Mouse (Mus musculus): ENCODE data around the gene Zfyve9.

Zfyve9 gene

GRCm38 (mm10) chr4:108780057-108780863 lies at the start of gene Zfyve9:
Gene Zfyve9, minus strand, starts transcription at chr4:108780798.
- in situ Hi-C loops (cut with MboI, MseI): no loop called here

GRCm38 (mm10) chr4:108826643-108827042 lies 46.0 kb upstream of the Zfyve9 start:
- in situ Hi-C loops (cut with MboI, MseI): loop anchor here in 1 of 2 experiments (25.0 kb wide), 1 partner anchor 836 kb away; the partner anchor contains the start of gene Cdkn2c

GRCm38 (mm10) chr4:108826096-108826495 lies 45.5 kb upstream of the Zfyve9 start:
- in situ Hi-C loops (cut with MboI, MseI): loop anchor here in 1 of 2 experiments (25.0 kb wide), 1 partner anchor 836 kb away; the partner anchor contains the start of gene Cdkn2c

- in situ Hi-C loops (cut with MboI, MseI): loop anchor here in 1 of 2 experiments (25.0 kb wide), 1 partner anchor 837 kb away; the partner anchor contains the start of gene Cdkn2c
Observed at GRCm38 (mm10) chr4:108825677-108826076, 45.1 kb upstream of the Zfyve9 start.

- in situ Hi-C loops (cut with MboI, MseI): no loop called here
Observed at GRCm38 (mm10) chr4:108811550-108811949, 31.0 kb upstream of the Zfyve9 start.

- in situ Hi-C loops (cut with MboI, MseI): no loop called here
Observed at GRCm38 (mm10) chr4:108811142-108811541, 30.5 kb upstream of the Zfyve9 start.

GRCm38 (mm10) chr4:108803535-108803934 lies 22.9 kb upstream of the Zfyve9 start:
- in situ Hi-C loops (cut with MboI, MseI): no loop called here

GRCm38 (mm10) chr4:108798083-108798830 lies 17.7 kb upstream of the Zfyve9 start:
- in situ Hi-C loops (cut with MboI, MseI): loop anchor here in 1 of 2 experiments (5.0 kb wide), 1 partner anchor 179 kb away; no protein-coding TSS in a partner anchor

- in situ Hi-C loops (cut with MboI, MseI): loop anchor here in 1 of 2 experiments (5.0 kb wide), 1 partner anchor 181 kb away; no protein-coding TSS in a partner anchor
Observed at GRCm38 (mm10) chr4:108796701-108797100, 16.1 kb upstream of the Zfyve9 start.

GRCm38 (mm10) chr4:108793941-108794340 lies 13.3 kb upstream of the Zfyve9 start:
- in situ Hi-C loops (cut with MboI, MseI): no loop called here

- in situ Hi-C loops (cut with MboI, MseI): no loop called here
Observed at GRCm38 (mm10) chr4:108790507-108790906, 9.9 kb upstream of the Zfyve9 start.

- in situ Hi-C loops (cut with MboI, MseI): no loop called here
Observed at GRCm38 (mm10) chr4:108789258-108789936, 8.8 kb upstream of the Zfyve9 start.

- in situ Hi-C loops (cut with MboI, MseI): no loop called here
Observed at GRCm38 (mm10) chr4:108782421-108783085, 2.0 kb upstream of the Zfyve9 start.

GRCm38 (mm10) chr4:108781596-108781995 lies 998 bp upstream of the Zfyve9 start:
- in situ Hi-C loops (cut with MboI, MseI): no loop called here

- in situ Hi-C loops (cut with MboI, MseI): no loop called here
Observed at GRCm38 (mm10) chr4:108780864-108781205, 237 bp upstream of the Zfyve9 start.

GRCm38 (mm10) chr4:108779763-108780056 lies 888 bp downstream of the Zfyve9 start:
- in situ Hi-C loops (cut with MboI, MseI): no loop called here

- in situ Hi-C loops (cut with MboI, MseI): no loop called here
Observed at GRCm38 (mm10) chr4:108768527-108768926, 12.1 kb downstream of the Zfyve9 start.

GRCm38 (mm10) chr4:108759583-108759982 lies 21.0 kb downstream of the Zfyve9 start:
- in situ Hi-C loops (cut with MboI, MseI): no loop called here

- in situ Hi-C loops (cut with MboI, MseI): no loop called here
Observed at GRCm38 (mm10) chr4:108746160-108746873, 34.3 kb downstream of the Zfyve9 start.

- in situ Hi-C loops (cut with MboI, MseI): no loop called here
Observed at GRCm38 (mm10) chr4:108731582-108731981, 49.0 kb downstream of the Zfyve9 start.

GRCm38 (mm10) chr4:108730450-108730849 lies 50.1 kb downstream of the Zfyve9 start:
- in situ Hi-C loops (cut with MboI, MseI): no loop called here

All from T-helper 17 cell (primary cell).